Mouse (Mus musculus) lung, postnatal 0 days (tissue): Measurements from ENCODE around the gene Gtf2i.

ENCODE experiments used
- CTCF ChIP-seq: IDR thresholded peaks from 2 replicates; pipeline ENCODE4 v1.5.1; 2016; ENCODE audit warnings: antibody characterized with exemption, mild to moderate bottlenecking
- EP300 ChIP-seq: IDR thresholded peaks from 2 replicates; pipeline ENCODE4 v1.6.1; 2016; ENCODE audit warnings: antibody characterized with exemption, mild to moderate bottlenecking, control low read depth

GRCm38 (mm10) chr5:134244890-134245289 lies 69.7 kb downstream of the Gtf2i start:
- TF ChIP-seq CTCF (no peak), EP300 (peak; percentile 93)
